Mouse (Mus musculus) testis, postnatal 14 days (tissue): ENCODE data around the gene Naa50.

Experiments used
- DNase-seq: peaks from one replicate; pipeline ENCODE4 v3.0.0; 2021; ENCODE audit warnings: low spot score

Naa50 gene

GRCm38 (mm10) chr16:44140186-44140787, 657 bp downstream of the Naa50 start:
- DNase-seq = peak; percentile 78

GRCm38 (mm10) chr16:44141483-44141882, 1.9 kb downstream of the Naa50 start:
- DNase-seq = no peak

GRCm38 (mm10) chr16:44149002-44149767, 9.6 kb downstream of the Naa50 start:
- no peak for DNase-seq

GRCm38 (mm10) chr16:44154497-44155057, 14.9 kb downstream of the Naa50 start:
- no peak for DNase-seq

- DNase-seq = no peak
Measured at GRCm38 (mm10) chr16:44159325-44159724, 19.7 kb downstream of the Naa50 start.

- DNase-seq = no peak
Measured at GRCm38 (mm10) chr16:44163831-44164230, 24.2 kb downstream of the Naa50 start.

- no peak for DNase-seq
Measured at GRCm38 (mm10) chr16:44165182-44165581, 25.6 kb downstream of the Naa50 start.

GRCm38 (mm10) chr16:44168990-44169389, 29.4 kb downstream of the Naa50 start:
- no peak for DNase-seq

GRCm38 (mm10) chr16:44172297-44173154, 32.9 kb downstream of the Naa50 start:
- DNase-seq = peak; percentile 99

- DNase-seq = peak; percentile 66
Measured at GRCm38 (mm10) chr16:44173155-44173941, 33.7 kb downstream of the Naa50 start, which contains the start of gene Usf3. TSS of gene Usf3 (plus strand) at chr16:44173246.

GRCm38 (mm10) chr16:44173966-44174530, 34.4 kb downstream of the Naa50 start:
- peak; percentile 39 for DNase-seq

- no peak for DNase-seq
Measured at GRCm38 (mm10) chr16:44175001-44175400, 35.4 kb downstream of the Naa50 start.

GRCm38 (mm10) chr16:44176511-44176910, 36.9 kb downstream of the Naa50 start:
- no peak for DNase-seq

GRCm38 (mm10) chr16:44178555-44178954, 38.9 kb downstream of the Naa50 start:
- DNase-seq = no peak

GRCm38 (mm10) chr16:44182597-44182996, 43.0 kb downstream of the Naa50 start:
- no peak for DNase-seq

GRCm38 (mm10) chr16:44184769-44185168, 45.1 kb downstream of the Naa50 start:
- no peak for DNase-seq

- DNase-seq = no peak
Measured at GRCm38 (mm10) chr16:44187172-44187571, 47.5 kb downstream of the Naa50 start.

- no peak for DNase-seq
Measured at GRCm38 (mm10) chr16:44188766-44189165, 49.1 kb downstream of the Naa50 start.

GRCm38 (mm10) chr16:44190032-44190431, 50.4 kb downstream of the Naa50 start:
- no peak for DNase-seq

- no peak for DNase-seq
Measured at GRCm38 (mm10) chr16:44190968-44191367, 51.3 kb downstream of the Naa50 start.

GRCm38 (mm10) chr16:44199066-44199703, 59.6 kb downstream of the Naa50 start:
- no peak for DNase-seq
